Mouse (Mus musculus) brain, embryonic 14.5 days (tissue): ENCODE measurements around the gene Rangap1.

Experiments used
- CTCF ChIP-seq: fragments of 200-500 bp; IDR thresholded peaks from 2 replicates; pipeline ENCODE4 v1.5.1; 2012; ENCODE audit warnings: inconsistent platforms, mild to moderate bottlenecking, moderate library complexity, borderline replicate concordance; ENCODE audit not compliant: insufficient read depth, insufficient read length; ENCODE audit errors: extremely low read depth
- POLR2A ChIP-seq: fragments of 200-500 bp; IDR thresholded peaks from 2 replicates; pipeline ENCODE4 v1.6.1; 2012; ENCODE audit warnings: mild to moderate bottlenecking, inconsistent platforms, borderline replicate concordance; ENCODE audit not compliant: poor library complexity, insufficient read depth, insufficient read length, severe bottlenecking; ENCODE audit errors: extremely low read depth

GRCm38 (mm10) chr15:81761381-81761780, 16.1 kb upstream of the Rangap1 start:
- TF ChIP-seq POLR2A: no peak
- no peak for TF ChIP-seq CTCF
